Mouse (Mus musculus): ENCODE data around the gene Lrr1. TPM values are rescaled to one million over a fixed set of nuclear protein-coding genes. Genes with fewer than 3 reads are reported as not detected.

The Lrr1 gene
- polyA plus RNA-seq (2014; fragmentation: Illumina TruSeq; extraction: RNeasy Lipid Tissue Mini Kit (QIAGEN cat#74804); ENCODE audit: low read depth, low replicate concordance) = 10.1 TPM

DNA sequence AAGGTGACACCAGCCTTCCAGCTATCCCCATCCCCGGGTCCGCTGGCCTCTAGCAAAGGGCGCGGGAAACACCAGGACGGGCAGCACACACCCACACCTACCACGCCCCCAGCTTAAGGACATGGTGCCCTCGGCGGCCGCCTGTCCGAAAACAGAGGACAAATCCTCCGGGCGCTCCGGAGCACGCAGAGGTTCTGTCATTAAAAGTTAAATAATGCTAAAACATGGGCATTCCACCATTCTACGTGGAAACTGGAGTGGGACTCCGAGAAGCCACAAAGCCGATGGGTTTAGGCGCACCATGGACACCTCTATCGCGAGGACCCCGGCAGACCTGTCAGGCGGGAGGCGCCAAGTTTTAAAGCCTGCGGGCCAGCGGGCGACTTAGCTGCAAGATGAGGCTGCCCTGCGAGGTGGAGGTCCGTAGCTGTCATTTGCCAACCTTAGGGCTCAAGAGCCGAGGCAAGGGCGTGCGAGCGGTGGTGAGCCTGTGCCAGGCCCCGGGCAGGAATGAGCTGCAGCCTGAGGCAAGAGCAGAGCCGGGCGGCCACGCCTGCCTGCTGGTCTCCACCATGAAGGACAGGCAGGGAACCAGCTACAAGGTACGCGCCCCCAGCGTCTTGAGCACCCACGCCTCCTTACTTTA, at the start of gene Lrr1:
TSS of gene Lrr1 (plus strand) at position 354 of the 646 bp plus-strand sequence.

DNA sequence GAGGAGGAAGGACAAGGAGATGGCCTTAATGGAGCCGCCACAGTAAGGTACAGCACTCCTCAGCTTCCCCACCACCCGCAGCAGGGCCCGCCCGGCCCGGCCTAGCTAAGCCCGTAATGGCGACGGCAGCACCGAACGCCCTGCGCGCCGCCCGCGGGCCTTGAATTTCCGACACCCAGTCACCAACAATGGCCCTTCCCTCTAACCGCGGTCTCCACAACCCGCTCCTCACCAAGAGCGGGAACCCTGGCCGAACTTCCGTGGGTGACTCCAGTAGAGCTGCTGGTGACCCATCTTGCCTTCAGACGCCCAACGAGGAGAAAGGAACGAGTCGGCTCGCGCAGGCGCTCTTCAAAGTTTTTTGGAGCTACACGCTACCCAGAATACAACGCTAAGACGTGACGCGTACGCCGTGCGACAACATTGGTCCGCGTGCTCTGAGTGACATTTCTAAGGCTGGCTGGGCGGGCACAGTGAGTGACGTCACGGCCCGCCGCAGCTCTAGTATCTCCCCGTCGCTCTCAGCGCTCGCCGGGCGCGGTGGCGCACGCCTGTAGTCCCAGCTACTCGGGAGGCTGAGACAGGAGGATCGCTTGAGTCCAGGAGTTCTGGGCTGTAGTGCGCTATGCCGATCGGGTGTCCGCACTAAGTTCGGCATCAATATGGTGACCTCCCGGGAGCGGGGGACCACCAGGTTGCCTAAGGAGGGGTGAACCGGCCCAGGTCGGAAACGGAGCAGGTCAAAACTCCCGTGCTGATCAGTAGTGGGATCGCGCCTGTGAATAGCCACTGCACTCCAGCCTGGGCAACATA, 9.6 kb upstream of the Lrr1 start, which contains the start of gene Rps29:
TSS of gene Rps29 (minus strand) at position 422 of the 813 bp plus-strand sequence.

DNA sequence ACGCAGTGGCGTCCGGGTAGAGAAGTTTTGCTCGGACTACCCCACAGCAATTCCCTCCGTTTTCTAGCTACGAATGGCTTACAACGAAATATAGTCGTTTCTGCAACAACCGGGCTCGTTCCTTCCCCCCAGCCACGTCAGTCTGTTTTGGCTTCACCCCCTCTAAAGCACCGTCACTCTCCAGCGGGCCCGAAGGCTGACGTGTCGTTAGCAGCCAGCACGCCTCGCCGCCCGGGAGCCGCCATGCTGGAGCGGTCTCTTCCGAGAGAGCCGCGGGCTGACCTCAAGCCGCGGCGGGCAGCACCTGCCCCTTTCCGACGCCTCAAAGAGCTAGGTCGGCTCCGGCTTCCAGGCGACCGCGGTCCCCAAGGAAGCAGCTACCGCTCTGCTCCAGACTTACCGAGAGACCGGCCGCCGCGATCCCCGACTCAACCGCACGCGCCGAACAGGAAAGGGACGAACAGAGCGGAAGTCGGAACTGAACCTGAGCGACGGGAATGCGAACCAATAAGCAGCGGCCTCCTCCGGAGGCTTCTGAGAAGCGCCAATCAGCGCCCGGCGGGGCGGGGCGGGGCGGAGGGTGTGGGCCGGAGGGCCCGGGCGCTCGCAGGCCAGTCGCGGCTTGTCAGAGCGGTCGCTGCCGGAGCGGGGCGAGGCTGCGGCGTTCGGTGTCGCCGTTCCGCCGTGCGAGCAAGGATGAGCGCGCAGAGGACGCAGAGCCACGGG, 15.1 kb downstream of the Lrr1 start, which contains the start of the genes Rpl36al and Mgat2:
TSS of gene Rpl36al (minus strand) at position 501 of the 726 bp plus-strand sequence.
TSS of gene Mgat2 (plus strand) at position 575 of the 726 bp plus-strand sequence.

DNA sequence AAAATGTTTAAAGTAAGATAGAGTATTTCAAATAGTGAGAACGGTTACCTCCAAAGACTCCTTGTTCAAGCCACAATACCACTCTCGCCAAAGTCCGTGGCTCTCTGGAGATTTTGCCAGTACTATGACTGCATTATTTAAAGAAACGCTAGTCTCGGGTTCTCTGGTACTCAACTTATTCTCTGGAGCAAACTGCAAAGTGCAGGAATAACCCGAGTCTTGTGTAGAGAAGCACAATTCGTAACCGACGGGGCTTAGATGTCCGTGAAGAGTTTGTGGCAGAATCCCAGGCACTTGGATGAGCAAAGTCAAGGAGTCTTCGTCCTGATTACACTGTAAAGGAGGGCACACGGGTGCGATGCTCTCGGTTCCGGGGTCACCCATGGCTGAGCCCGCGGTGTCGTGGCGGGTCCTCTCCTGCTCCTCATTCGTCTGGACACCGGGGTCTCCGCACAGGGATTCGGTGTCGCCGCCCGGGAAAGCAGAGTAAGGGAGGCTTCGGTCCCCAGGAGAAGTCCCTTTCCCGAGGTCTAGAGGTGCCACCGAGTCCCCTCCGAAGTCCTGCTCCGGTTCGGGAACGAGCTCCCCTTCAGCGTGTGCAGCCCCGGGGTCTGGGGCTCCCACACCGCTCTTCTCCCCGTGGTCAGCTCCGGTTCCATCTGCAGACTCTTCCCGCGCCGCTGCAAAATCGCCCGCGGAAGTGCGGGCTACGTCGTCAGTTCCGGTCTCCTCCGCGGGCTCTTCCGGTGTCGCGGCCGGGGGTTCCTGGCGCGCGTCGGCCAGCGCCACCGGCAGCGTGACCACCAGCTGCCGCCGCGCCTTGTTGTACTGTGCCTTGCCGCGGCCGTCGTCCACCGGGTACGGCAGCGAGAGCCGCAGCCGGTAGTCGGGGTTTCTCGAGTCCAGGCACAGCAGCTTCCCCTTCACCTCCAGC, 28.1 kb downstream of the Lrr1 start, which contains the start of gene Gm49383:
TSS of gene Gm49383 (minus strand) at position 661 of the 934 bp plus-strand sequence.

DNA sequence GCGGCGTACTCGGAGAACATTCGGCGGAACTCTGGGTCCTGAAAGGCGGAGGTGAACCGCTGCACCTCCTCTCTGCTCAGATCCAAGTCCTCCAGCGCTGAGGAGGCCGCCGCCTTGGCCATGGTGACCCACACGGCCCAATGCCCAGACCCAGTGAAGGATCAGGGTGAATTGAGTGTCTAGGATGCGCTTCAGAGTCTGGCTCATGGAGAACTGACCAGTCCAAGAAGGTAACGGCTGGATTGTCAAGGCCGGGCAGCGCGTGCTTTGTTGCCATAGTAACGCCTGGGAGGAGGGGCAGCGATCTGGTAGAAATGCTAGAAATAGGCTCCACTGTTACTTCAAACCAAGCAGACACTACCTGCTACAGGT, 29.5 kb downstream of the Lrr1 start, which contains the start of gene Dnaaf2:
TSS of gene Dnaaf2 (minus strand) at position 266 of the 372 bp plus-strand sequence.

DNA sequence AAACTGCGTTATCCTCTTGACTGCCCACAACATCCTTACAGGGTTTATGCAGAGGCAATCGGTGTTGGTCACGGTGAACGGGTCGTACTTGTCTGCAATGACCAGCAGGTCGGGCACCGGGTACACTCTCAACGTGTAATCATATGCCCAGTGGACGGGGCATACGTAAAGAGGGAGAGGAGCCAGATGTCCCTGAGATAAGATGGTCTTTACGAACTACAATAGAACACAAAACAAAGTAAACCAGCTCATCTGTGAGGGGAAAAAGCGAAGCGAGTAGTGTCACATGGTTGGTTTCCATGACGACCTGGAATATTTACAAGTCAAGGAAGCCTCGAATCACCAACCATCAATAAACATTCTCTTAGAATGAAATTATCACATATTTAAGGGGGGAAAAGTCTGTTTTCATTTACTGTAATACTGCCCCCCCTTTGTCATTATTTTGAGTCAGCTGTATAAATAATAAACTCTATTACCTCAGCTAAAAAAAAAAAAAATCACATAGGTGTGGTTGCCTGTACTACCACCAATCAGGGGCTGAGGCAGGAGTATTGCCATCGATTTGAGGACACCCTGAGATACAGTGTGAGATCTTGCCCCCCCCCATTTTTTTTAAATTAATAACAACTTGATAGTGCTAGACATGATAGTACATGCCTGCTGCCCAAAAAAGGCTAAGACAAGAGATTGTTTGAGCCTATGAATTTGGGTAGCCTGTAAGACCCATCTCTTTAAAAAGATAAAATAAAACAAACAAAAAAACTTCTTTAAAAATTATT, 35.6 kb downstream of the Lrr1 start, which contains the start of gene Gm49384:
TSS of gene Gm49384 (minus strand) at position 216 of the 782 bp plus-strand sequence.

DNA sequence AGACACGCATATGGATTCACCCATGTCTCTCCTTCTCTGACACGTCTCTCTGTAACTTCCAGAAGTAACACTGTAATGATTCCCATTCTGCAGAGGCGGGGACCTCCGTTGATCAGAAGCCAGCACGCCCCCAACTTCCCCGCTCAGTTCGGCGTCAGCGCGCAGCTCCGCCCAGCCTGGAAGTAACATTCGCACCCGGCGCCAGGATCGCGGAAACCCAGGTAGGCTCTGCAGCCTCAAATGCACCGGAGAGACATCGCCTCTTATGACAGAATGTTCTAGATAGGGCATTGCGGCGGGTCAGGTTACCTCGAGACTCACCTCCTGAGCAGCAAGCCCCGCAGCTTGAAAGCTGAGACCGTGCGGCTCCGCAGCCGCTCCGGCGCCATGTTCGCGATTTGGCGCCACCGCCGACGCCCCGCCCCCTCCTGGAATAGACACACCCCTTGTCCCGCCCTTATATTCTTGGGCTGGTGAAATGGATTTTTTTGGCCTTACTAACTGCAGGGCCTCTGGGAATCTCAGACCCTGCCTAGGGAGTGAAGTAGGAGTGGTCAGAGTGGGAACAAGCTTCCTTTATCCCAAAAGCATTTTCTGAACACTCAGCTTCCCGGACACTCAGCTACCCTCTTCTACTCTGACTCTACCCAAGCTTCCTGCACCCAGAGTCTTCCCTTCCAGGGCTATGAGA, 59.3 kb downstream of the Lrr1 start, which contains the start of gene Pole2:
TSS of gene Pole2 (minus strand) at position 420 of the 691 bp plus-strand sequence.

Other genes with a start within 250 kb of the Lrr1 start
- gene Rps29, start 9.6 kb upstream of the Lrr1 start, polyA plus RNA-seq (2014; fragmentation: Illumina TruSeq; extraction: RNeasy Lipid Tissue Mini Kit (QIAGEN cat#74804); ENCODE audit: low read depth, low replicate concordance) = 23.1 TPM
- 117 TPM for gene Rpl36al, start 15.3 kb downstream of the Lrr1 start, polyA plus RNA-seq (2014; fragmentation: Illumina TruSeq; extraction: RNeasy Lipid Tissue Mini Kit (QIAGEN cat#74804); ENCODE audit: low read depth, low replicate concordance)
- gene Mgat2, start 15.3 kb downstream of the Lrr1 start, polyA plus RNA-seq (2014; fragmentation: Illumina TruSeq; extraction: RNeasy Lipid Tissue Mini Kit (QIAGEN cat#74804); ENCODE audit: low read depth, low replicate concordance) = 54.8 TPM
- 19.4 TPM for gene Gm49383, start 28.3 kb downstream of the Lrr1 start, polyA plus RNA-seq (2014; fragmentation: Illumina TruSeq; extraction: RNeasy Lipid Tissue Mini Kit (QIAGEN cat#74804); ENCODE audit: low read depth, low replicate concordance)
- gene Dnaaf2, start 29.6 kb downstream of the Lrr1 start, polyA plus RNA-seq (2014; fragmentation: Illumina TruSeq; extraction: RNeasy Lipid Tissue Mini Kit (QIAGEN cat#74804); ENCODE audit: low read depth, low replicate concordance) = 4.9 TPM
- 46.2 TPM for gene Gm49384, start 35.5 kb downstream of the Lrr1 start, polyA plus RNA-seq (2014; fragmentation: Illumina TruSeq; extraction: RNeasy Lipid Tissue Mini Kit (QIAGEN cat#74804); ENCODE audit: low read depth, low replicate concordance)
- gene Pole2, start 59.4 kb downstream of the Lrr1 start, polyA plus RNA-seq (2014; fragmentation: Illumina TruSeq; extraction: RNeasy Lipid Tissue Mini Kit (QIAGEN cat#74804); ENCODE audit: low read depth, low replicate concordance) = 6.2 TPM
- gene Klhdc1, start 72.4 kb downstream of the Lrr1 start, polyA plus RNA-seq (2014; fragmentation: Illumina TruSeq; extraction: RNeasy Lipid Tissue Mini Kit (QIAGEN cat#74804); ENCODE audit: low read depth, low replicate concordance) = 53.9 TPM
- gene Klhdc2, start 127.9 kb downstream of the Lrr1 start, polyA plus RNA-seq (2014; fragmentation: Illumina TruSeq; extraction: RNeasy Lipid Tissue Mini Kit (QIAGEN cat#74804); ENCODE audit: low read depth, low replicate concordance) = 148 TPM
- gene Nemf, start 188.4 kb downstream of the Lrr1 start, polyA plus RNA-seq (2014; fragmentation: Illumina TruSeq; extraction: RNeasy Lipid Tissue Mini Kit (QIAGEN cat#74804); ENCODE audit: low read depth, low replicate concordance) = 105 TPM
- gene Arf6, start 203.3 kb downstream of the Lrr1 start, polyA plus RNA-seq (2014; fragmentation: Illumina TruSeq; extraction: RNeasy Lipid Tissue Mini Kit (QIAGEN cat#74804); ENCODE audit: low read depth, low replicate concordance) = 21.0 TPM
- gene Gm9887, start 203.6 kb downstream of the Lrr1 start, polyA plus RNA-seq (2014; fragmentation: Illumina TruSeq; extraction: RNeasy Lipid Tissue Mini Kit (QIAGEN cat#74804); ENCODE audit: low read depth, low replicate concordance) = not detected

Measured in testis, adult 10 weeks (tissue).